Mouse (Mus musculus) liver, adult 2 months (tissue): ENCODE measurements at regions not wholly inside any gene's neighbourhood (a gene's known extent, or its start where the extent isn't known, plus 50 kb on each side); places are given as distances from the start of the nearest gene placed in this dataset.

Source experiments
- CTCF ChIP-seq: fragments of 200-500 bp; IDR thresholded peaks from 2 replicates; pipeline ENCODE4 v1.5.1; 2011; ENCODE audit warnings: low read depth, low read length, control low read depth
- POLR2A ChIP-seq: fragments of 200-500 bp; IDR thresholded peaks from 2 replicates; pipeline ENCODE4 v1.6.1; 2011; ENCODE audit warnings: low read length, control low read depth; ENCODE audit not compliant: insufficient read depth; ENCODE audit errors: extremely low read depth

- TF ChIP-seq CTCF (no peak), POLR2A (no peak)
Observed at GRCm38 (mm10) chr3:121597203-121597602, 65.0 kb upstream of the Slc44a3 start.
